Mouse (Mus musculus) kidney, adult 9 months (tissue): Measurements from ENCODE around the gene Gm4187.
"Not testable (repeated sequence)": the region's sequence is repeated elsewhere in the genome, so short reads cannot be mapped to it uniquely, and the experiment has no call there.

ENCODE experiments used
- DNase-seq: peaks from one replicate; pipeline ENCODE4 v3.0.0; 2022

The Gm4187 gene

GRCm38 (mm10) chr7:22329617-22330016 lies at the start of gene Gm4187:
Gene Gm4187, minus strand, starts transcription at chr7:22329717.
- not testable (repeated sequence) for DNase-seq

GRCm38 (mm10) chr7:22370939-22371338 lies 41.4 kb upstream of the Gm4187 start, which contains the start of gene Gm8660:
Gene Gm8660, minus strand, starts transcription at chr7:22371039.
- not testable (repeated sequence) for DNase-seq
